Mouse (Mus musculus) ES-E14 (cell line): ENCODE results near the gene Ltc4s. TPM values are rescaled to one million over a fixed set of nuclear protein-coding genes. Genes with fewer than 3 reads are reported as not detected.

Experiments
- DNase-seq: peaks from one replicate; pipeline ENCODE4 v3.0.0-alpha.2; 2013; ENCODE audit warnings: low read depth, low spot score
- H3K27ac ChIP-seq: 2 replicates; pipeline ENCODE4 v1.5.1; 2012; ENCODE audit warnings: low read depth, mild to moderate bottlenecking, low read length, moderate library complexity, mixed read lengths; ENCODE audit not compliant: poor library complexity, insufficient read depth, severe bottlenecking
- H3K36me3 ChIP-seq: 2 replicates; pipeline ENCODE4 v1.6.1; 2012; ENCODE audit warnings: mild to moderate bottlenecking, low read length, moderate library complexity, mixed read lengths; ENCODE audit not compliant: control insufficient read depth, poor library complexity, insufficient read depth, severe bottlenecking
- H3K4me1 ChIP-seq, 2 experiments: fragments of 150-350 bp in 1 of 2; sonication (generic) in 1 of 2; 2 replicates each; pipeline ENCODE4 v1.6.1; 2012; ENCODE audit warnings: low read length in 2 of 2, mild to moderate bottlenecking in 1 of 2, mixed read lengths in 1 of 2; ENCODE audit not compliant: control insufficient read depth in 2 of 2, insufficient read depth in 2 of 2, poor library complexity in 1 of 2
- H3K4me3 ChIP-seq, 2 experiments: fragments of 150-350 bp in 1 of 2; sonication (generic) in 1 of 2; 2 replicates each; pipeline ENCODE4 v1.5.1; 2012; ENCODE audit warnings: low read length in 2 of 2, low read depth in 1 of 2, mild to moderate bottlenecking in 1 of 2, mixed read lengths in 1 of 2; ENCODE audit not compliant: insufficient read depth in 1 of 2, poor library complexity in 1 of 2, severe bottlenecking in 1 of 2
- H3K9ac ChIP-seq: 2 replicates; pipeline ENCODE4 v1.6.1; 2012; ENCODE audit warnings: low read depth, mild to moderate bottlenecking, low read length, mixed read lengths; ENCODE audit not compliant: poor library complexity, insufficient read depth, severe bottlenecking
- H3K9me3 ChIP-seq: fragments of 150-350 bp; sonication (generic); 2 replicates; pipeline ENCODE4 v1.6.1; 2012; ENCODE audit warnings: low read depth, mild to moderate bottlenecking, low read length; ENCODE audit not compliant: control insufficient read depth, insufficient read depth
- CHD2 ChIP-seq: IDR thresholded peaks from 2 replicates; pipeline ENCODE4 v1.6.1; 2014; ENCODE audit warnings: mild to moderate bottlenecking, low read depth, low read length, inconsistent platforms
- HCFC1 ChIP-seq: IDR thresholded peaks from 2 replicates; pipeline ENCODE4 v1.6.1; 2012; ENCODE audit warnings: low read length, inconsistent platforms, borderline replicate concordance; ENCODE audit not compliant: insufficient read depth
- MAFK ChIP-seq: IDR thresholded peaks from 2 replicates; pipeline ENCODE4 v1.6.1; 2014; ENCODE audit warnings: mild to moderate bottlenecking, low read depth, low read length, inconsistent platforms; ENCODE audit not compliant: insufficient read depth
- ZC3H11A ChIP-seq: IDR thresholded peaks from 2 replicates; pipeline ENCODE4 v1.6.1; 2012; ENCODE audit warnings: low read depth, mild to moderate bottlenecking, inconsistent platforms, low read length, borderline replicate concordance
- ZNF384 ChIP-seq: IDR thresholded peaks from 2 replicates; pipeline ENCODE4 v1.6.1; 2012; ENCODE audit warnings: low read depth, low read length, inconsistent platforms
- in situ Hi-C, 2 experiments: fragments of 600-800 bp; cut with MboI; formaldehyde crosslinking; loops; one replicate each; pipeline ENCODE4 v1.15.1; 2025; ENCODE audit warnings: low sequenced_read_pairs in 2 of 2, inconsistent platforms in 1 of 2; ENCODE audit not compliant: unreplicated experiment in 2 of 2
- total RNA-seq: library from RNA; depleted of rRNA; stranded (reverse); fragments of 300-350 nt; gene quantifications from 2 replicates; pipeline ENCODE4 v1.2.3, GENCODE M21; 2012

The Ltc4s gene
- total RNA-seq, 1 experiment: 1.9 TPM

- Histone ChIP-seq H3K4me3 (no peak overlapping the region), H3K36me3 (no peaks in the 10 kb centered on the region), H3K4me1 (peaks cover 0 to 3% of the 10 kb centered on the region in 2 experiments; a peak in 2 of 4 replicates), H3K27ac (no peak overlapping the region), H3K9ac (no peak overlapping the region), H3K9me3 (no peaks in the 10 kb centered on the region)
- in situ Hi-C loops: no loop called here
- no peak for DNase-seq
- no peak for TF ChIP-seq ZNF384
- TF ChIP-seq HCFC1: no peak
- no peak for TF ChIP-seq MAFK
- no peak for TF ChIP-seq ZC3H11A
- TF ChIP-seq CHD2: no peak
Measured at GRCm38 (mm10) chr11:50243926-50244325, 5.5 kb upstream of the Ltc4s start.

DNA sequence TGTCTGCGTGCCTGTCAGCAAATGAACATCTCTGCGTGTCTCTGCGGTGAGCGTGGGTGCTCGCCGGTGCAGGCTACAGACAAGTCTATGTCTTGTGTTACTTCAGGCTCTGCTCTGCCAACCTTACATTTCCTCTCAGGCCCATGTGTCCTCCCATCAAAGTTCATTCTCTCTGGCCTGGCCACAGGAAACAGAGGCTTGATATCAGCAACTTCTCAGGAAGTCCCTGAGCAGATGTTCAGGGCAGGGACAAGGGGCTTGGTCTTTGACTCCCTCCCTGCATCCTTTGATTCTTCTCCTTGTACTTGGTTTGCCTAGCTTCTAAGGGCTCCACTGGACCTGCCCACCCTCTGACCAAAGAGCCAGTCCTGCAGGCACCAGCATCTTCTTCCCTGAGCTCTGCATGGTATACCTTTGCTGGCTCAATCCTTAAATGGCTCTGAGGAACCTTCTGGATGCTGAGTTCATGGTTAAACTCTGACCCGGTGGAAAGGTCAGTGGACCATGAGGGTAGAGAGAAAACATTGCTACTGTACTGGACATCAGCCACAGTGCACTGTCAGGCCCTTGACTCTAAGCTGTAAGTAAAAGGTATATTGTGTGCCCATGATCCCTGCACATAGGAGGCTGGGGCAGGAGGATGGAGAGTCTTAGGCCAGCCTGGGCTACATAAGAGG lies 2.0 kb upstream of the Ltc4s start:
- no peak for DNase-seq
- Histone ChIP-seq H3K9me3 (no peaks in the 10 kb centered on the region), H3K9ac (no peak overlapping the region), H3K36me3 (no peaks in the 10 kb centered on the region), H3K27ac (no peak overlapping the region), H3K4me3 (no peak overlapping the region), H3K4me1 (peaks cover 3 to 13% of the 10 kb centered on the region in 2 experiments; a peak in 3 of 4 replicates)
- in situ Hi-C loops: no loop called here
- TF ChIP-seq ZNF384 (no peak), HCFC1 (no peak), ZC3H11A (no peak), MAFK (no peak), CHD2 (no peak)

DNA sequence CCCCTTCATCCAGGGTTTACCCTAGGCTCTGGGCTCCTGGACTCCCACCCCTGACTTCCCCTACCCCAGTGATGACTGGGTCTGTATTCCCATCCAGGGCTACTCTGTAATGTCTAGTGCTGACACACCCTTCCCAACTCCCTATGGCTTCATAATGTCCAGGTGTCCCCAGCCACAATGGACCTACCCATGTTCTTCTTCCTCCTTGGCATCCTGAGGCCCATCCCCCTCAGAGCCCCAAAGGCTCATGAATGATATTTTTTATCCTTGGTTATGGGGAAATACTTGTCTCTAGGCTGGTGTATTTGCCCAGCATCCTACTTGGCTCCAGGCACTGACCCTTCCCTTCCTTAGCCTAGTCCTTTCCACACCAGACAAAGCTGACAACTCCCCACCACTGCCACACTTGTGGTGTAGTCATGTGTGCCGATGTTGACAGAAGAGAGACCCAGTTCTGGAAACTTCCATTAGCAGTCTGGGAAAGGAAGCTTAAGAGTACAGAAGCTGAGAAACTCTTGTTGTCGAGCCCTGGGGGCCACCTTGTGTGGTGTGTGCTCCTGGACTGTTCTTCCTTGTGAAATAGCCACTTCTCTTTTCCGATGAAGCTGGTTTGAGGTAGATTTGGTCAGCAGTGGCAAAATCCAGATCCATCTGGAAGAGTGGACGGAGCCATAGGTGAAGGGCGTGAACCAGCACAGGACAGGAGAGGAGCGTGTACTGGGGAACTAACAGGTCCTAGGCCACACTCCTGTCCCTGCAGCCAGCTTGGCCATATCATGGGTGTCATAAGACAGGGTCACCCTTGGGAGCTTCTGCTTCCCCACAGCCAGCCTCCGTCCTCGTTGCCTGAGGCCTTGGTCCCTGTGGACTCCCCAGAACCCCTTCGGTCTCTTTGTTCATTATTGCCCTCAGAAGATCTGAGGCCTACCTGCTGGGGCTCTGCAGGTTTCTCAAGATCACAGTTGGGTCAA lies 690 bp upstream of the Ltc4s start:
- in situ Hi-C loops: no loop called here
- TF ChIP-seq MAFK (no peak), ZNF384 (no peak), CHD2 (no peak), HCFC1 (no peak), ZC3H11A (no peak)
- DNase-seq: no peak
- H3K4me3 ChIP-seq: no peak overlapping the region; a peak in 1 of 4 replicates
- H3K9ac ChIP-seq: no peak overlapping the region
- no peak overlapping the region for H3K27ac ChIP-seq
- no peaks in the 10 kb centered on the region for H3K9me3 ChIP-seq
- no peaks in the 10 kb centered on the region for H3K36me3 ChIP-seq
- peaks cover 3 to 16% of the 10 kb centered on the region in 2 experiments; a peak in 3 of 4 replicates for H3K4me1 ChIP-seq

GRCm38 (mm10) chr11:50236937-50237835 lies 1.2 kb downstream of the Ltc4s start:
- no peak for DNase-seq
- no peak overlapping the region for H3K27ac ChIP-seq
- H3K36me3 ChIP-seq: peaks cover 11% of the 10 kb centered on the region
- peaks cover 3 to 16% of the 10 kb centered on the region in 2 experiments; a peak in 3 of 4 replicates for H3K4me1 ChIP-seq
- peak overlapping the region; percentile 81 to 87 for H3K4me3 ChIP-seq
- H3K9me3 ChIP-seq: no peaks in the 10 kb centered on the region
- in situ Hi-C loops: no loop called here
- peak overlapping the region; percentile 82 for H3K9ac ChIP-seq
- TF ChIP-seq HCFC1: no peak
